Mouse (Mus musculus): ENCODE measurements around the gene Vmn1r4.

GRCm38 (mm10) chr6:56904330-56904729, 19.5 kb upstream of the Vmn1r4 start:
- TF ChIP-seq CTCF (IDR thresholded peaks at IDR 0.05; ENCODE audit: low read depth, low read length): no peak
- TF ChIP-seq GATA1 (IDR thresholded peaks at IDR 0.05; ENCODE audit: borderline replicate concordance, low read length): no peak
- no peak for TF ChIP-seq POLR2AphosphoS5 (IDR thresholded peaks at IDR 0.05; ENCODE audit: insufficient replicate concordance, low read depth, low read length)

Data from G1E (cell line).